Mouse (Mus musculus): ENCODE results near the gene Fanca. TPM values are rescaled to one million over a fixed set of nuclear protein-coding genes. Genes with fewer than 3 reads are reported as not detected.

Gene Fanca
- total RNA-seq (2023) = 32.1 and 42.0 TPM in 2 replicates

DNA sequence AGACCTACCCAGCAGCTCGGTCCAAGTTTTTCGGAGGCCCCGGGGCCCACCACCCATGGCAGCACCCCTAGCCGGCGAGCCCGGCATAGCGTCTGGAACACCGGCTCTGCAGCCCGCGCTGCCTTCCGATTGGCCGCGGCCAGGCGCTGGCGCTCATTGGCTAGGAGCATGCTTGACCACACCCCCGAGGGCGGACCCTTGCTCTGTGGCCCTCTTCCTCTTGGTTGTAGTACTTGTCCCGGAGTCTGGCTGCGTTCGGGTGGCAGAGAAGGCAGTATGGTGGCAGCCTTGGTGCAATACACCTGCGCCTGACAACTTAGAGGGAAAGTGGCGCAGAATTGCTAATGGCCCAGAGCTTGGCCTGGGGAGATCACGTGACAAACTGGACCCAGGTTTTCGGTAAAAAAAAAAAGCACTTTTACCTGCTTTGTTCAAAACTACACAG, at the start of gene Fanca:
TSS of gene Fanca (minus strand) at position 110 of the 445 bp plus-strand sequence.

DNA sequence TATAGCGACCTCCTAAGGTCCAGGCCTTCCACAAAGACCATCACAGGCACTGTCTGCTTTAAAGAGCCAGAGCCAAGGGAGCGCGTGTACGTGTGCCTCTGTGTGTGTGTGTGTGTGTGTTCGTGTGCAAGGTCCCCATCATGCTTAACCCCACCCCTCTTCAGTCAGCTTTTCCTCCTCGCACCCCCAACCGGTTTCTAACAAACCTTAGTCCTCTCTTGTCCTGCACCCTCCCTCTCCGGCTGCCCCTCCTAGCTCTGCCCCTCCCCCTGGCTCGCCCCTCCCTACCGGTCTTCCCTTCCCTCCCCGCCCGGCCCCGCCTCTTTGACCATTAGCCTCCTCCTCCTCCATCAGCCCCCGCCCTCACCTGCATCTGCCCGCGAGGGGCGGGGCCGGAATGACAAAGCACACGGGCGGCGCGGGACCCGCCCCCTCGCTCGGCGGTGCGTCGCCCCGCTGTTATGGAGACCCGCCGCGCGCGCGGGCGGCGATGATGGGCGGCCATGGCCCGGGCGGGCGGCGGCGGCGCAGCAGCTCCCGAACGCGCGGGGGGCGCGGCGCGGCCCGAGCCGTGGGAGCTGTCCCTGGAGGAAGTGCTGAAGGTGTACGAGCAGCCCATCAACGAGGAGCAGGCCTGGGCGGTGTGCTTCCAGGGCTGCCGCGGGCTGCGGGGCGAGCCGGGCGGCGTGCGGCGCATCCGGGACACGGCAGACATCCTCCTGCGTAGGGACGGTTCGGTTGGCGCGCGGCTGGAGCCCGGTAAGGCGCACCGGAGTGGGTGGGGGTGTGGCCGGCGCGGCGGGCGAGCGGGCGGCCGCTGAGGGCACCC, 14.1 kb upstream of the Fanca start, which contains the start of gene Spire2:
TSS of gene Spire2 (plus strand) at position 452 of the 829 bp plus-strand sequence.

DNA sequence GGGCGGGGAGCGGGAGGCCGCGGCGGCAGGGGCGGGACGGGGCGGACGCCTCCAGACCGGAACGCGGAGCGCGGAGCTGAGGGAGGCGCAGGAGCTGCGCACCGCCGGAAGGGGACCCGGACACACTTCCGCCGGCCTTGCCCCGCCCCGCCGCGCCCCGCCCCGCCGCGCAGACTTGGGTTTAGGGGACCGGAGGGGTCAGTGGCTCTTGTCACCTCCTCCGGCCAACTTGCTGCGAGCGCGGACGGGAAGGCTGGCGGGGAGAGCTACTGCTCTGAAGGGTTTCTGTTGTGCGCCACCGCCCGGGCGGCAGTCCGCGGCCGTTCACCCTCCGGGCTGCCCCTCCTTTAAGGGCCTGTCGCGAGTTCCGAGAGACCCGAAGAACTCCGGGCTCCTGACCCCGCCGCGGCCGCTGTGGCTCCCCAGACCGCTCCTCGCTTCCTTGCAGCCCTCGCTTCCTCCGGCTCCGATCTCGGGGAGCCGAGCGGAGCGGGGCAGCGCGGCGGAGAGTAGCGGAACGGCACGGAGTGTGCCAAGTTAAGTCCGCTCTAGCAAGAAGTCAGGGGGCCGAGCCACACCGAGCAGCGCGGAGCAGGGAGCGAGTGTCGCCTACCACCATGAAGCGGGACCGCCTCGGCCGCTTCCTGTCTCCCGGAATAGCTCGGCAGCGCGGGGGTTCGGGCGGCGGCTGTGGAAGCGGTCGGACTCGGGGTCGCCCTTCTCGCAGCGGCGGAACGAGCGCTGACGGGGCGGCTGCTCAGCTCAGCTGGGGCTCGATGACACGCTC, 64.1 kb downstream of the Fanca start, which contains the start of the genes Zfp276 and Vps9d1:
TSS of gene Zfp276 (plus strand) at position 97 of the 787 bp plus-strand sequence.
TSS of gene Vps9d1 (minus strand) at position 250 of the 787 bp plus-strand sequence.

DNA sequence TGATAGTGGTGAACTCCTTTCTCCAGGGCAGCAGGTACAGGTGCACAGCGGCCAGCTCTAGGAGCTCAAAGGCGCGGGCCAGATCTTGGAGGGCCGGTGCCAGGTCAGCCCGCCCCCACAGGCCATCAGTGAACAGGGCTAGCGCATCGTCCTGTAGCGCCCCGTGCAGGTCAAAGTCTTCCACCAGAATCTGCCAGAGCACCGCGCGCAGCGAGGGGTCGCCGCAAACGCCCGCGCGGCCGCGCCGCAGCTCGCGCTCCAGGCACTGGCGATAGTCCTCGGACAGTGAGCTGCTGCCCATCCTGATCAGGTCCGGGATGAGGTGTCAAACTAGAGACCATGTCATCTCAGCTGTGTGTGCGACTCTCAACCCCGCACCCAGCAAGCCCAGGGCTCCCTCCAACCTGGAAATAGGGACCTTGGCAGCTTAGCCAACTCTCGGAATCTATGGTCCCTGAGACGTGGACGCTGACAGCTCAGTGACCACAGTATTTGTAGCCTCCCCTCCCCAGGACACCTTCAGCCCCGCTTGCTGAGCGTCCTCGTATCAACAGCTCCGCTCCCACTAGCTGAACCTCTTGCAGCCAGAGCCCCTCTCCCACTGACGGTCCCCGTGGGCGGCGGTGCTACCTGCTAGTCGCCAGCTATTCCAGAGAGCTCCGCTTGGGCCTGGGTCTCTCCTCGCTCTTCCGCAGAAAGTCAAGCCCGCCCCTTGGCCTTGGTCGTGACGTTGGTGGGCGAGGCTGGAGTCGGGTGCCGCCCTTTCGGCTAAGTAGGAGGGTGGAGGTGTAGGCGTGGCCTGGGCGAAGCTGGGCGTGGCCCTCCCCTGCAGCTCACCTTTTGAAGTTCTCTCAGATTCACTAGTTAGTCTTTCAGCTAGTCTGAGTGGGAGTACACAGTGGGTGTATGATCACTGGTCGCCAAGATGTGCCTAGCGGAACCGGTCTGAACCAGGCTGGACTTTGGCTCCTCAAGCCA, 82.6 kb downstream of the Fanca start, which contains the start of gene Spata2l:
TSS of gene Spata2l (minus strand) at position 714 of the 978 bp plus-strand sequence.

DNA sequence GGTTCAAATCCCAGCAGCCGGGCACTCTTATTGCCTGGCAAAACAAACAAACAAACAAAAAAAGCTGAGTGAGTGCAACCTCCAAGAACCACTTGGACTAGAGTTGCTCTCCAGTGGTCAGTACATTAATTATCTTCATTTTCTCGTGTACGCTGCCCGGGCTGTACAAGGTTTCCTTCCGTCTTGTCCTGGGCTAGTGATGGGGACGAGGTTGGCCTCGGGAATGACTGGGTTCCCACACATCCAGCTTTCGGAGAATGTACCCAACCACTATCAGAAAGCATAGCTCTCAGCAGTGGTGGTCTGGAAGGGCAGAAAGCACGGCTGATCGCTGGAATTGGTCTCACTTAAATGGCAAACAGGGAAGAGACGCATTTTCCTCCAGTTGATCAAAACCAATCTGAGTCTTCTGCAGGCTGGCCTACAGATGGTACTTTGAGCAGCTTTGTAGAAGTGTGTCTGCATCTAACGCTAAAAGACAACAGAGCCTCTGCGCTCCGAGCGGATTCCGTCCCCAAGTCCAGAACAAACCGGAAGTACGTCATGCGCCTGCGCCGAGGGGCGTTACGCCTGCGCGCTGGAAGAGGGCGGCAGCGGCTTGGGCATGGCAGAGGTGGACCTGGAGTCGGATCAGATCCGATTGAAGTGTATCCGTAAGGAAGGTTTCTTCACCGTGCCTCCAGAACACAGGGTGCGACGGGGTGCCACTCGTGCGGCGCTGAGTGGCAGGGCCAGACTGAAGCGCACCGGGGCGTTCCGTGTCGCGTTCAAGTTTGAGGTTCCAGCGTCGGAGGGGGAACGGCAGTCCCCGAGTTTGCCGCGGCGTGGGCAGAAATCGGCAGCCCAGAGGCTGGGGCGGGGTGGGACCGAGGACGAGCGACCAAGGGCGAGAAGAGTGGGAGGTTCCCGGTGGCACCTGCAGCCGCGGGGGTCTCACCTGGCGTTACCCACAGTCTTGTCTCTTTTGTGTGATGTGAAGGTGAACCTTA, 93.8 kb downstream of the Fanca start, which contains the start of gene Cdk10:
TSS of gene Cdk10 (plus strand) at position 565 of the 989 bp plus-strand sequence.

Other genes starting within 250 kb of the Fanca start
- 294 and 314 TPM in 2 replicates for gene Rpl13, start 216.2 kb downstream of the Fanca start, total RNA-seq (2023)
- gene Cpne7, start 201.2 kb downstream of the Fanca start, total RNA-seq (2023) = 0.19 TPM in 1 of 2 replicates, not detected in the other
- gene Sult5a1, start 160.3 kb downstream of the Fanca start, total RNA-seq (2023) = not detected in 2 replicates
- not detected in 2 replicates for gene Dpep1, start 132.3 kb downstream of the Fanca start, total RNA-seq (2023)
- gene Chmp1a, start 105.8 kb downstream of the Fanca start, total RNA-seq (2023) = 64.2 and 98.8 TPM in 2 replicates
- gene Spata33, start 105.7 kb downstream of the Fanca start, total RNA-seq (2023) = not detected in 2 replicates
- 17.9 and 19.0 TPM in 2 replicates for gene Cdk10, start 93.7 kb downstream of the Fanca start, total RNA-seq (2023)
- gene Spata2l, start 82.3 kb downstream of the Fanca start, total RNA-seq (2023) = 6.8 and 7.3 TPM in 2 replicates
- gene Zfp276, start 64.4 kb downstream of the Fanca start, total RNA-seq (2023) = 29.9 and 40.8 TPM in 2 replicates
- gene Vps9d1, start 64.2 kb downstream of the Fanca start, total RNA-seq (2023) = 49.8 and 50.6 TPM in 2 replicates
- 0.22 and 0.29 TPM in 2 replicates for gene Spire2, start 14.1 kb upstream of the Fanca start, total RNA-seq (2023)
- 122 and 140 TPM in 2 replicates for gene Tcf25, start 55.2 kb upstream of the Fanca start, total RNA-seq (2023)
- gene Mc1r, start 88.5 kb upstream of the Fanca start, total RNA-seq (2023) = not detected in 2 replicates
- 0.92 TPM in 1 of 2 replicates, not detected in the other for gene Tubb3, start 92.8 kb upstream of the Fanca start, total RNA-seq (2023)
- gene Def8, start 105.0 kb upstream of the Fanca start, total RNA-seq (2023) = 35.6 and 35.7 TPM in 2 replicates
- gene Afg3l1, start 159.3 kb upstream of the Fanca start, total RNA-seq (2023) = 40.1 and 56.2 TPM in 2 replicates
- gene Dbndd1, start 196.9 kb upstream of the Fanca start, total RNA-seq (2023) = not detected in 2 replicates
- gene Gas8, start 200.3 kb upstream of the Fanca start, total RNA-seq (2023) = 1.2 and 1.3 TPM in 2 replicates

Measured in neutrophil, adult 65 days (primary cell).